Mouse (Mus musculus) induced T-regulatory cell, adult 2 months (primary cell): ENCODE results near the gene 4930402H24Rik.

Experiments
- DNase-seq: peaks from one replicate; pipeline ENCODE4 v3.0.0-alpha.2; 2012; ENCODE audit warnings: low read depth

4930402H24Rik gene

DNA sequence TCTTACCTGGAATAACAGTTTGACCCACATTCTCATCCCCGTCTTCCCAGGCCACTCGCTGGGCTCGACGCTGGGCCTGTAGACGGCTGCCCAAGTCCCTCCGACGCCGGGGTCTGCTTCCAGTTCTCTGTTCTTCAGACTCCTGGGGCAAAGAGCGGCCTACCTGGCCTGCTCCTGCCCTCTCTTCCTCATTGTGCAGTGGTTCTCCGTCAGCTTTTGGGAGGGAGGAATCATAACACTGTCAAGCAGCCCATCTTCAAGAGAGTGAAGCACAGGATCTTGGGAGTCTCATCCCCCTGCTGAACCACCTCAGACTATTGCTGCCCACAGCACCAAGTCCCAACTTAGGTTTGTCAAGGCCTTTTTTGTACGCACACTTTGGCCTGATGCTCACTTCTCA is 242.9 kb downstream of the 4930402H24Rik start:
- DNase-seq: no peak

DNA sequence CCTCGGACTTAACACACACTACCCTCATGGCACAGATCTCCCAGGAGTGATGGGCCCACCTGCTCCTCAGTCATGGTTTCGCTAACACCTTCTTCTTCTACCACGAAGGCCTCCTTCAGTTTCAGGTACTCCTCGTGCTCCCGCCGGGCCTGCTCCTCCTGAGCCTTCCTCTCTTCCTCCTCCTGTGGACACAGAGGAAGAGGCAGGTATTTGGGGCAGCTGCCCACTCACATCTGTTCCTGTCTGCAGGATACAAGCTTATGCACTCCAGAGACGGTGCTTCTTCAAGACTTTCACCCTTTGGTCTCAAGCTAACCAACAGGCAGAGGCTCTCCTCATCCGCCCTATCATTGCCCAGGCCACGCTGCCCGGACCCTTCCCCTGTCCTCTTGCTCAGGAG is 247.7 kb downstream of the 4930402H24Rik start:
- DNase-seq: no peak

DNA sequence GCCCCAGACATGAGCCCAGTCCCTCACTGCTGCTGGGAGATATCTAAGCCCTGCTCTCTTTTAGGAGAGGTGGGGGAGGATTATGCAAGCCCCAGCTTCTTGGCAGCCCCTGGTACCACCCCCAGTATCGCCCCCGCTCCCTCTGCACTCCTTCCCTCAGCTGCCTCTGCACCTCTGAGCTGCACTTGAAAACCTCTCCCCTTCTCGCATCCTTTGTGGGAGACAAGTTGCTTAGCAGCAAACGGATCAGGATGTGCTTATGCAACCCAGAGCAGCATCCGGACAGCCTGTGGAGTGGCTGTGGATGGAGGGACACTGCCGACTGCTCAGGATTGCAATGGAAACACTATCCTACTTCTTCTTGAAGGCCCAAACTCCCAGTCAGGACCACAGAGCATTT is 248.7 kb downstream of the 4930402H24Rik start:
- DNase-seq: no peak

DNA sequence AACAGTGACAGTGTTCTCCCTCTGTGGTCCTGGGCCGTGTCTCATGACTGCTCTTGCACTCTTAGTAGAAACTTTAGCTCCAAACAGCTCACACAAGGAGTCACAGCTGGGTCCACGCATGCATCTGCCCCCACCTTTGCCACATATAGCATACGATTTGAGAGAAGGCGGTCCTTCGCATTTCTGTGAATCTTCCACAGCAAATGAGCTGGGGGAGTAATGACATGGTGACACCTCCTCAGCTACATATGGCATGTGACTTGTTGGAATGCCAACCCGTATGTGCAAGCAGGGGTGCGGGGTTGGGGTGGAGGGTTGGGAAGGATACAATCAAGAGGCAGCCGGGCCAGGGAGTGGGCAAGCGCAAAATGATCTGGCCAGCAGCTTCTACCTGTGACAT is 249.7 kb downstream of the 4930402H24Rik start:
- DNase-seq: no peak
